Mouse (Mus musculus) activated CD4-positive, CD25-positive, alpha-beta regulatory T cell, adult 4 months (primary cell): ENCODE data around the gene Hsph1. TPM values are rescaled to one million over a fixed set of nuclear protein-coding genes. Genes with fewer than 3 reads are reported as not detected.

ENCODE experiments used
- ATAC-seq: one replicate; pipeline ENCODE4 v1.8.0; 2017
- polyA plus RNA-seq, 2 experiments: library from polyadenylated mRNA; unstranded; fragments of 100-300 nt; shearing (Covaris generic); gene quantifications; one replicate each; pipeline ENCODE4 v1.2.1; 2017

The Hsph1 gene
- polyA plus RNA-seq, 2 experiments from 2014 or later = 25.6 to 27.9 TPM

- ATAC-seq = peak; percentile 28
Observed at GRCm38 (mm10) chr5:149587327-149587895, 48.8 kb downstream of the Hsph1 start.

- peak; percentile 54 for ATAC-seq
Observed at GRCm38 (mm10) chr5:149585910-149586309, 50.3 kb downstream of the Hsph1 start.

- ATAC-seq = no peak
Observed at GRCm38 (mm10) chr5:149585231-149585630, 50.9 kb downstream of the Hsph1 start.

DNA sequence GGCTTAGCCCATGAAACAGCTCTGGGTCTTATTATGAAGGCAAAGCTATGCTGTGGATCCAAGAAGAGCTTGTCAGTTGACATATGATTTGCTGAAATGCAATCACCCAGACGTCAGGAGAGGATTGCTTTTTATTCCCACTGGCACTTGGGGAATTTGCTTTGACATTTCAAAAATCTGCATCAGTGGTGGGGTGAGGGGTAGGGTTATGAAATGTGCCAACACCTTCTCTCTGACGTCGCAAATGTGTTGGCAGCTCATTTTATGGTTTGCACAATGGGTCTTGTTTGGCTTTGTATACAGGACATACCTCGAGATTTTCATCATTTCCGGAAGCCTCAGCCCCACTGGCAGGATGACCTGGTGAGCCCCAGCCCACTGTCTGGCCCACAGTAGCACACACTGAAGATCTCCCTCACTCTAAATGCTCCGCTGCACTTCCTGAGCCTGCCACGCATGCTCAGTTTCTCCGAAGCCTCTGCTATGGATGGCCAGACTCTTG lies 52.0 kb downstream of the Hsph1 start:
- no peak for ATAC-seq

- no peak for ATAC-seq
Observed at GRCm38 (mm10) chr5:149583507-149583906, 52.7 kb downstream of the Hsph1 start.

GRCm38 (mm10) chr5:149582642-149583262 lies 53.4 kb downstream of the Hsph1 start:
- ATAC-seq = no peak

DNA sequence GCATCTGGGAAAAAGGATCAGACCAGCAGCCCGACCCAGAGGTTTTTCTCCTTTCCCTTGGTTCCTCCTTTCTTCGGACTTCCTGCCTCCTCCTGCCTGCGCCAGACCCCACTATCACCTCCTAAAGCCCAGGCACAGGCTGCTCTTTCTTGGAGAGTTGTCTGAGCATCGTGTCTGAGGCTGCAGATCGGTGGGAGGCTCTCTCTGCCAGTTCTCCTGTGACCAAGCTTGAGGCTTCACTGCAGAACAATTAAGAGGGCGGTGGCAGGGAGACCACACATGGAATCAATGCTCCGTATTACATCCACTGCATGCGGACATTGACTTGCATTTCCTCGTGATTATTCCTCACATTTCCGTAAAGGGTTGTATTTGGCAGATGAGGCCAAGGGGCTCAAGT lies 58.7 kb downstream of the Hsph1 start:
- no peak for ATAC-seq

DNA sequence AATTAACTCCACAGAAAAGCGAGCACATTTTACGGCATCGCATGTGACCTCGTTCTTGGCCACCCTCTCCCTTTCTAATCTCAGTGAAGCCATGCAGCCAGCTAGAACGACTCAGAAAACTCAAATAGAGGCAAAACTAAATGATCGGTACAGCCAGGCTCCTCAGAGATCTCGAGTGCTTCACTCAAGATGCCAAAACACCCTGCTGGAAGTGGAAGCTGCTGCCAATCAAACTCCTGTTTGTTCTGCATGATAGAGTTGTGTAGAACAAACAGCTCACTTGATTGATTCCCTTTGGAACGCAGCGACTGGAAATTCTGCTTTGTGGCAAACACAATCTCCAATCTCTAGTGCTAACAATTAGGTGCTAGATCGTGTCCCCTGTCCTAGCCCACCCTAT lies 59.2 kb downstream of the Hsph1 start:
- ATAC-seq = no peak

DNA sequence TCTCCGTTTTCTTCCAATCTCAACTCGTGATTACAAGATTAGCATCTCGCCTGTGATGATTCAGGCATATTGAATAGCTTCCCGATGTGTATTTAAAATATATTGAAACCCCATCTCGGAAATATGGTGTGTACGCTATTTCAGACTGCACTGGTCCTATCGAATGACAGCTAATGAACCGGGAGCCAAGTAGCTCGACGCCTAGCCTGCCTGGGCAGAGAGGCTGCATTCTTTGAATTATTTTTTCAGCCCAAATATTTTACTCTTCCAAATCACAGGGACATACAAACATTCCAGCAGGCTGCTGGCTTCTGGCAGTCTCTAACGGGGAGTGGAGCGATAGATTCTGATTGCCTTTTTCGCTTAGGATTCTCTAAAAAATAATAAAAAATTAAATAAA lies 67.2 kb downstream of the Hsph1 start:
- no peak for ATAC-seq

- no peak for ATAC-seq
Observed at GRCm38 (mm10) chr5:149566957-149567356, 69.2 kb downstream of the Hsph1 start.

GRCm38 (mm10) chr5:149566026-149566425 lies 70.2 kb downstream of the Hsph1 start:
- no peak for ATAC-seq

Other genes with a start within 250 kb of the Hsph1 start
- gene Medag, start 224.6 kb downstream of the Hsph1 start, polyA plus RNA-seq = 1 to 10 TPM; 1.2 to 1.6 TPM
- gene Tex26, start 196.7 kb downstream of the Hsph1 start, polyA plus RNA-seq = not detected
- gene Wdr95, start 107.7 kb downstream of the Hsph1 start, polyA plus RNA-seq = not detected
- 1 to 10 TPM; 2.4 to 2.9 TPM for gene B3glct, start 41.9 kb upstream of the Hsph1 start, polyA plus RNA-seq